Mouse (Mus musculus): ENCODE results near the gene Msl3l2. TPM values are rescaled to one million over a fixed set of nuclear protein-coding genes. Genes with fewer than 3 reads are reported as not detected.

The Msl3l2 gene
- polyA plus RNA-seq (2015; fragmentation: Nextera tagmentation; extraction: Ambion mirVana): 10.2 and 13.1 TPM in 2 replicates

GRCm38 (mm10) chr10:56106333-56106995 is at the start of gene Msl3l2:
TSS of gene Msl3l2 (plus strand) at chr10:56106917.
- Histone ChIP-seq H3K27me3 (no peaks in the 10 kb centered on the region), H3K4me1 (no peaks in the 10 kb centered on the region), H3K27ac (replicated peaks) (no peak within 1 kb of the TSS), H3K4me3 (0 out of 2 replicates have a peak within 1 kb of the TSS, but pooled peaks have one; percentile 8), H3K36me3 (no peaks in the 10 kb centered on the region), H3K9ac (replicated peaks) (0 out of 2 replicates have a peak within 1 kb of the TSS, but pooled peaks have one; percentile 22), H3K4me2 (replicated peaks) (peak within 1 kb of the TSS; percentile 24; the same call in 1 of the 2 replicates), H3K9me3 (no peaks in the 10 kb centered on the region)
- ATAC-seq (replicated peaks): peak; percentile 83
- WGBS: 31% methylated on average over 18 of the region's 18 CpGs

GRCm38 (mm10) chr10:56058979-56059422 is 47.7 kb upstream of the Msl3l2 start:
- H3K4me1 ChIP-seq: peaks cover 6% of the 10 kb centered on the region
- no peaks in the 10 kb centered on the region for H3K36me3 ChIP-seq
- H3K4me3 ChIP-seq: no peak overlapping the region
- H3K4me2 ChIP-seq (replicated peaks): no peak overlapping the region
- H3K27ac ChIP-seq (replicated peaks): peak overlapping the region; percentile 77
- no peak overlapping the region for H3K9ac ChIP-seq (replicated peaks)
- ATAC-seq (replicated peaks): peak; percentile 84
- no peaks in the 10 kb centered on the region for H3K27me3 ChIP-seq
- whole genome bisulfite sequencing: 4% methylated on average over 3 of the region's 3 CpGs
- H3K9me3 ChIP-seq: no peaks in the 10 kb centered on the region

- H3K9ac ChIP-seq (replicated peaks): no peak overlapping the region
- H3K27me3 ChIP-seq: no peaks in the 10 kb centered on the region
- no peak for ATAC-seq (replicated peaks)
- H3K9me3 ChIP-seq: no peaks in the 10 kb centered on the region
- 77% methylated on average over 2 of the region's 2 CpGs for whole genome bisulfite sequencing
- H3K27ac ChIP-seq (replicated peaks): no peak overlapping the region
- H3K4me3 ChIP-seq: no peak overlapping the region
- no peaks in the 10 kb centered on the region for H3K36me3 ChIP-seq
- H3K4me1 ChIP-seq: peaks cover 6% of the 10 kb centered on the region
- no peak overlapping the region for H3K4me2 ChIP-seq (replicated peaks)
Observed at GRCm38 (mm10) chr10:56061238-56061830, 45.4 kb upstream of the Msl3l2 start.

DNA sequence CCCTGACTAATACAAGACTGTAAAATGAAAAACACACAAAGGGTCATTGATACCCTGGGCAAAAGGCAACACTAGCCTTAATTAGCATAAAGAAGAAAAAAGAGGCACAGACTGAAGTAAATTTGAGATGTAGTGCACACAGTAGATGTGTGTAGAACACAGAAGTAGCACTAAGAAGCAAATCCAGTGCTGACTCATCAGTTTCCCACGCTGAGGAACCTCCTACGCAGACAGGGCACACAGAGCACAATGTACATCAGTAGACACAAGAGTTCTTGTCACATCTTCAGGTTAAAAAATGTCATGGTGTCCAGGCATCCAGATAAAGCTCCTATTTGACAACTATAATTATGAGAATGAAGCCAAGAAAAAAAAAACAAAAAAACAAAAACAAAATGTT is 44.0 kb upstream of the Msl3l2 start:
- Histone ChIP-seq H3K9me3 (no peaks in the 10 kb centered on the region), H3K4me1 (peaks cover 6% of the 10 kb centered on the region), H3K4me3 (no peak overlapping the region), H3K27ac (replicated peaks) (no peak overlapping the region), H3K27me3 (no peaks in the 10 kb centered on the region), H3K36me3 (no peaks in the 10 kb centered on the region), H3K4me2 (replicated peaks) (no peak overlapping the region), H3K9ac (replicated peaks) (no peak overlapping the region)
- no peak for ATAC-seq (replicated peaks)
- 87% methylated on average over 2 of the region's 2 CpGs for WGBS

GRCm38 (mm10) chr10:56089714-56090113 is 17.0 kb upstream of the Msl3l2 start:
- Histone ChIP-seq H3K4me3 (no peak overlapping the region), H3K27ac (replicated peaks) (no peak overlapping the region), H3K36me3 (no peaks in the 10 kb centered on the region), H3K9ac (replicated peaks) (no peak overlapping the region), H3K27me3 (no peaks in the 10 kb centered on the region), H3K4me1 (no peaks in the 10 kb centered on the region), H3K9me3 (no peaks in the 10 kb centered on the region), H3K4me2 (replicated peaks) (no peak overlapping the region)
- 93% methylated on average over 4 of the region's 4 CpGs for WGBS
- no peak for ATAC-seq (replicated peaks)

- Histone ChIP-seq H3K9me3 (no peaks in the 10 kb centered on the region), H3K4me1 (no peaks in the 10 kb centered on the region), H3K27me3 (no peaks in the 10 kb centered on the region), H3K9ac (replicated peaks) (no peak overlapping the region), H3K27ac (replicated peaks) (no peak overlapping the region), H3K4me3 (no peak overlapping the region), H3K36me3 (no peaks in the 10 kb centered on the region), H3K4me2 (replicated peaks) (no peak overlapping the region)
- 81% methylated on average over 5 of the region's 5 CpGs for WGBS
- ATAC-seq (replicated peaks): no peak
Observed at GRCm38 (mm10) chr10:56094586-56094985, 12.1 kb upstream of the Msl3l2 start.

GRCm38 (mm10) chr10:56096757-56097156 is 10.0 kb upstream of the Msl3l2 start:
- H3K4me2 ChIP-seq (replicated peaks): no peak overlapping the region
- no peaks in the 10 kb centered on the region for H3K4me1 ChIP-seq
- H3K27ac ChIP-seq (replicated peaks): no peak overlapping the region
- no peaks in the 10 kb centered on the region for H3K36me3 ChIP-seq
- no peaks in the 10 kb centered on the region for H3K27me3 ChIP-seq
- H3K9me3 ChIP-seq: no peaks in the 10 kb centered on the region
- peak; percentile 69 for ATAC-seq (replicated peaks)
- no peak overlapping the region for H3K4me3 ChIP-seq
- H3K9ac ChIP-seq (replicated peaks): no peak overlapping the region

DNA sequence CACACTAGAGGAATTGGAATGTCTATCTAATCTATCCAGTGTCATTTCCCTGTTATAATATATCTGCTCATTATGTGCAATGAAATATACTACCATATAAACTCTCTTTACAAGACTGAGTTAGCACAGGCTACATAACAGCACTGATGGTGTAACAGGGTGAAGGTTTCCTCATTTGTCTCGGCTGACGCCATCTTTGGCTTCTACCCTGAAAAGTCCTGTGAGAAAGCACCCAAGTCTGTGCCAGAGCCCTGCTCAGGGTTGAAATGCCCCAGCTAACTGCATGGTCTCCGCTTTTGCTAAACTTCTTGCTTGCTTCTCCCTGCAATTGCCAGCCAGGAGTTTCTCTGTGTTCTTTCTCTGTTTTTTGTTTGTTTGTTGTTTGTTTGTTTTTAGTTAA is 7.6 kb upstream of the Msl3l2 start:
- Histone ChIP-seq H3K9me3 (no peaks in the 10 kb centered on the region), H3K4me1 (no peaks in the 10 kb centered on the region), H3K27me3 (no peaks in the 10 kb centered on the region), H3K9ac (replicated peaks) (no peak overlapping the region), H3K36me3 (no peaks in the 10 kb centered on the region), H3K4me2 (replicated peaks) (no peak overlapping the region), H3K4me3 (no peak overlapping the region), H3K27ac (replicated peaks) (no peak overlapping the region)
- WGBS: 92% methylated on average over 3 of the region's 3 CpGs
- no peak for ATAC-seq (replicated peaks)

GRCm38 (mm10) chr10:56099641-56100310 is 6.9 kb upstream of the Msl3l2 start:
- Histone ChIP-seq H3K9me3 (no peaks in the 10 kb centered on the region), H3K9ac (replicated peaks) (no peak overlapping the region), H3K27ac (replicated peaks) (no peak overlapping the region), H3K36me3 (no peaks in the 10 kb centered on the region), H3K27me3 (no peaks in the 10 kb centered on the region), H3K4me1 (no peaks in the 10 kb centered on the region), H3K4me3 (no peak overlapping the region), H3K4me2 (replicated peaks) (no peak overlapping the region)
- ATAC-seq (replicated peaks): no peak
- WGBS: 95% methylated on average over 3 of the region's 3 CpGs

DNA sequence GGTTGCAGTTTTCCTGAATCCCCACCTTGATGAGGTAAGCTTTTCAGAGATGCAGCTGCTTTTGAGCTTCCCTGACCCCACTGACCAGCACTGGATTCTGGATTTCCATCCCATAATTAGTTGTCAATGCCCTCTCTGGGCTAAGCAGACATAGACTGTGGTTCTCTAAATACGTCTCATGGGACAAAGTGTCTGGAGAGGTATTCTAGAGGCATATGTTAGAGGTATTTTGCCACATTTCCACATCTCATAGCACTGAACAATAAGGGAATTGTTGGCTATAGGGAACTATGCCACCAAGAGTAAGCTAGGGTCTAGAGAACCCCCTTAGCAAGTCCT is 248 bp downstream of the Msl3l2 start:
- H3K4me2 ChIP-seq (replicated peaks): peak overlapping the region; percentile 24; the same call in 1 of the 2 replicates
- no peaks in the 10 kb centered on the region for H3K27me3 ChIP-seq
- WGBS: 38% methylated on average over 1 of the region's 1 CpGs
- no peaks in the 10 kb centered on the region for H3K9me3 ChIP-seq
- ATAC-seq (replicated peaks): peak; percentile 43
- no peak overlapping the region for H3K27ac ChIP-seq (replicated peaks)
- H3K4me3 ChIP-seq: 0 out of 2 replicates have a peak overlapping the region, but pooled peaks have one; percentile 8
- H3K4me1 ChIP-seq: no peaks in the 10 kb centered on the region
- H3K36me3 ChIP-seq: no peaks in the 10 kb centered on the region
- H3K9ac ChIP-seq (replicated peaks): 0 out of 2 replicates have a peak overlapping the region, but pooled peaks have one; percentile 22

DNA sequence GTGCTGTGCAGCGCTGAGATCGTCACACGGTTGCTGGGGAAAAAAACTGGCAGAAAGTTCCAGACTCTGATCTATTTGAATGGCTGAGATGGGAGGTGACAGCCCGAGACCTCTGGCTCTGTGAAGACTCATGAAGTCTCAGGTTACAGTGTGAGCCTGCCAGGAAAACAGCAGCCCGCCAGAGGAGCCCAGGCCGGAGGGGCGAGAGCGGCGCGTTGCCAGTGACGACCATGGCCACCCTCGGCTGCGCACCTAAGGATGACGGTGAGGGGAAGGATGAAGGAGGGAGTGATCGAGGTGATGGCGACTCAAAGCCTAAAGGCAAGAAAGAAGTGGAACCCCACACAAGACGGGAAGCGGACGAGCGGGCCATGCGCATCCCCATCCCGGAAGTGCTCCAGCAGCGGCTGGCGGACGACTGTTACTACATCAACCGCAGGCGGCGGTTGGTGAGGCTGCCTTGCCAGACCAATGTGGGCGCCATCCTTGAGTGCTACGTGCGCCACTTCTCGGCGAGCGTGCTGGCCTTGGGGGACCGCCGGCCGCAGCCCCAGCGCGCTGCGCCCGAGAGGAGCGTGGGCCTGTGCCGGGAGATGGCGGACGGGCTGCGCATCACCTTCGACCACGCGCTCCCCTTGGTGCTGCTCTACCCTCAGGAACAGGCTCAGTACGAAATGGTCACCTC is 8.4 kb downstream of the Msl3l2 start:
- Histone ChIP-seq H3K9ac (replicated peaks) (peak overlapping the region; percentile 91), H3K27me3 (no peaks in the 10 kb centered on the region), H3K27ac (replicated peaks) (peak overlapping the region; percentile 92), H3K9me3 (no peaks in the 10 kb centered on the region), H3K36me3 (no peaks in the 10 kb centered on the region), H3K4me3 (peak overlapping the region; percentile 63), H3K4me1 (peaks cover 10% of the 10 kb centered on the region), H3K4me2 (replicated peaks) (peak overlapping the region; percentile 95)
- under 1% methylated on average over 50 of the region's 50 CpGs for WGBS
- peak; percentile 96 for ATAC-seq (replicated peaks)

Measured in forebrain, embryonic 15.5 days (tissue).